Mouse (Mus musculus) forebrain, postnatal 0 days (tissue): Measurements from ENCODE around the gene Sh3rf3. TPM values are rescaled to one million over a fixed set of nuclear protein-coding genes. Genes with fewer than 3 reads are reported as not detected.

Experiments used
- ATAC-seq: fragments of 200-750 bp; cut with Nextera tagmentation; 2 replicates; pipeline ENCODE4 v1.8.0; 2017; ENCODE audit warnings: mild to moderate bottlenecking, moderate library complexity
- DNase-seq: peaks from one replicate; pipeline ENCODE4 v3.0.0-alpha.2; 2015
- H3K27ac ChIP-seq: fragments of 300-500 bp; sonication (generic); 2 replicates; pipeline ENCODE4 v1.5.1; 2014; ENCODE audit warnings: low read depth, mild to moderate bottlenecking, antibody characterized with exemption, low read length, moderate library complexity, mixed read lengths
- H3K27me3 ChIP-seq: fragments of 300-500 bp; sonication (generic); 2 replicates; pipeline ENCODE4 v1.6.1; 2014; ENCODE audit warnings: mild to moderate bottlenecking, low read length, mixed read lengths; ENCODE audit not compliant: insufficient read depth
- H3K36me3 ChIP-seq: fragments of 300-500 bp; sonication (generic); 2 replicates; pipeline ENCODE4 v1.6.1; 2014; ENCODE audit warnings: mild to moderate bottlenecking, moderate library complexity; ENCODE audit not compliant: insufficient read depth
- H3K4me1 ChIP-seq: fragments of 300-500 bp; sonication (generic); 2 replicates; pipeline ENCODE4 v1.6.1; 2014; ENCODE audit warnings: antibody characterized with exemption; ENCODE audit not compliant: insufficient read depth
- H3K4me2 ChIP-seq: fragments of 300-500 bp; sonication (generic); 2 replicates; pipeline ENCODE4 v1.6.1; 2014; ENCODE audit warnings: low read depth, mild to moderate bottlenecking, moderate library complexity
- H3K4me3 ChIP-seq: fragments of 300-500 bp; sonication (generic); 2 replicates; pipeline ENCODE4 v1.5.1; 2014; ENCODE audit warnings: low read depth, low read length, mixed read lengths
- H3K9ac ChIP-seq: fragments of 300-500 bp; sonication (generic); 2 replicates; pipeline ENCODE4 v1.6.1; 2014; ENCODE audit warnings: mild to moderate bottlenecking
- H3K9me3 ChIP-seq: fragments of 300-500 bp; sonication (generic); 2 replicates; pipeline ENCODE4 v1.6.1; 2016; ENCODE audit warnings: low read length
- CTCF ChIP-seq: sonication (generic); IDR thresholded peaks from 2 replicates; pipeline ENCODE4 v1.5.1; 2016; ENCODE audit warnings: antibody characterized with exemption, control low read depth, low read depth
- WGBS: fragments of 180-500 bp; shearing (Covaris S2); extraction: QIAGEN DNeasy Blood & Tissue Kit; methylation state at CpG from one replicate; pipeline ENCODE4 v1.1.7; 2014; 5-methylcytosine and 5-hydroxymethylcytosine counted together
- polyA plus RNA-seq: library from polyadenylated mRNA; unstranded; fragments of >200 nt; fragmentation: Nextera tagmentation; extraction: Ambion mirVana; gene quantifications from 2 replicates; pipeline ENCODE4 v1.2.1, GENCODE M21; 2015
- total RNA-seq: library from RNA; depleted of rRNA; stranded (reverse); fragments of >200 nt; gene quantifications from 2 replicates; pipeline ENCODE4 v1.2.3, GENCODE M21; 2014; rRNA removed

Gene Sh3rf3
- total RNA-seq, result 35.5 and 38.1 TPM in 2 replicates
- 6.6 and 10.1 TPM in 2 replicates for polyA plus RNA-seq

DNA sequence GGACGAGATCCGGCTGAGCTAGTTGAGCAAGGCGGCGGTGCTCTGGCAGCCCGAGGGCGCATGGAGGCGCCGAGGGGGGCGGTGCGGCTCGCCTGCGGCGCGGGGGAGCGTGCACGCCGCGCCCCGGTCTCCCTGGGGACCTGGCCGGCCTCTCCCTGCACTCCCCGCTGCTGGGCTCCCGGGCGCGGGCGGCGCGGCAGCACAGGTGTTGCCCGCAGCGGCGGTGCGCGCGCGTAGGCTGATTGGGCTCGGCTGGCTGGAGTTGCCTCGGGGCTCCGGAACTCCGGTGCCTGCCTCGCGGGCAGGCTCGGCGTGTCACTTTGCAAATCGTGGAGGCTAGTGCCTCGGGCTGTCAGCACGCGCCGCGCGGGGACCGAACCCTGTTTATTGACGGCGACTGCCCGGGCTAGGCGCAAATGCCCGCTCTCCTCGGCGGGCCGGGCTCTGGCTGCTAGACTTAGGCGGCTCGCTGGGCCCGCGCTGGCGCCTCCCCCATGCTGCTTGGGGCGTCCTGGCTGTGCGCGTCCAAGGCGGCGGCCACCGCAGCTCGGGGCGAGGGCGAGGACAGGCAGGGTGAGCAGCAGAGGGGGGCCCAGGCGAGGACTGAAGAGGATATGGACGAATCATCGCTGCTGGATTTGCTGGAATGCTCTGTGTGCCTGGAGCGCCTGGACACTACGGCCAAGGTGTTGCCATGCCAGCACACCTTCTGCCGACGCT is at the start of gene Sh3rf3:
Gene Sh3rf3, plus strand, starts transcription at position 279 of the 720 bp plus-strand sequence.
- peak within 1 kb of the TSS; percentile 89 for H3K27ac ChIP-seq
- peaks cover 13% of the 10 kb centered on the region; the same call in 1 of the 2 replicates for H3K4me1 ChIP-seq
- H3K4me3 ChIP-seq, result peak within 1 kb of the TSS; percentile 81
- no peaks in the 10 kb centered on the region for H3K9me3 ChIP-seq
- WGBS, result 1% methylated on average over 63 of the region's 79 CpGs
- ATAC-seq, result peak; percentile 38
- peak; percentile 55 for DNase-seq
- no peak for TF ChIP-seq CTCF
- no peaks in the 10 kb centered on the region for H3K36me3 ChIP-seq
- H3K27me3 ChIP-seq, result no peaks in the 10 kb centered on the region; the same call in 1 of the 2 replicates
- peak within 1 kb of the TSS; percentile 71 for H3K9ac ChIP-seq
- peak within 1 kb of the TSS; percentile 93 for H3K4me2 ChIP-seq

DNA sequence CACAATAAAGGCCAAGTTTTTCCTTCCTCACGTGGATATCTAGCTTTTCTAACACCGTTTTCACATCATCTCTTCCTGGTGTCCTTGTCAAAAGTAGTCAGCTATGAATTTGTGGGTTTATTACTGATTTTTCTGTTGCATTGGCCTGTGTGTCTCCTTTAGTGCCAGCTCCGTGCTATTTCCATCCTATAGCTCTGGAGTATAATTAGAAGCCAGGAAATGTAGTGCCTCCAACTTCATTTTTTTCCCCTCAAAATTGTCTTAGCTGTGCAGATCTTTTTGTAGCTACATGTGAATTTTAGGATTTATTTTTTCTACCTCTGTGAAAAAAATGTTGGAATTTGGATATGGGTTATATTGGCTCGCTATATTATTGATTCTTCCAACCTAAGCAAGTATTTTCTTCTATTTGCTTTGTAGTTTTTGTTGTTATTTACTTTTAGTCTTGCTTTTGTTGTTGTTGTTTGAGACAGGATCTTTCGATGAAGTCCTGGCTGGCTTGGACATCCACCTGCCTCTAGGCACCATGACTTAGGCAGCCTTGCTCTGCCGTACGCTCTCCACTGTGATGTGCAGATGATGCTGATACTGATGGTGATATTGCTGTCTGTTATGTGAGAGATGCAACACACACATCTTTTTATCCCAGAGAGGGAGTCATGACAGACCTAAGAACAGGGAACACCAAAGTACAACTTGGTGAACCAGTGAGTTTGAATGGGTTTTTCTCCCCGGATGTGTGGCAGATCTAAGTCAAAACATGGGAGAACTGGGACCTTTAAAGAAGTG is 24.5 kb upstream of the Sh3rf3 start:
- ATAC-seq (no peak), DNase-seq (no peak)
- H3K4me2 ChIP-seq, result no peak overlapping the region
- WGBS, result 84% methylated on average over 8 of the region's 8 CpGs
- H3K36me3 ChIP-seq, result no peaks in the 10 kb centered on the region
- no peak for TF ChIP-seq CTCF
- no peaks in the 10 kb centered on the region for H3K9me3 ChIP-seq
- no peaks in the 10 kb centered on the region for H3K4me1 ChIP-seq
- no peak overlapping the region for H3K9ac ChIP-seq
- no peaks in the 10 kb centered on the region for H3K27me3 ChIP-seq
- H3K27ac ChIP-seq, result no peak overlapping the region
- H3K4me3 ChIP-seq, result no peak overlapping the region

DNA sequence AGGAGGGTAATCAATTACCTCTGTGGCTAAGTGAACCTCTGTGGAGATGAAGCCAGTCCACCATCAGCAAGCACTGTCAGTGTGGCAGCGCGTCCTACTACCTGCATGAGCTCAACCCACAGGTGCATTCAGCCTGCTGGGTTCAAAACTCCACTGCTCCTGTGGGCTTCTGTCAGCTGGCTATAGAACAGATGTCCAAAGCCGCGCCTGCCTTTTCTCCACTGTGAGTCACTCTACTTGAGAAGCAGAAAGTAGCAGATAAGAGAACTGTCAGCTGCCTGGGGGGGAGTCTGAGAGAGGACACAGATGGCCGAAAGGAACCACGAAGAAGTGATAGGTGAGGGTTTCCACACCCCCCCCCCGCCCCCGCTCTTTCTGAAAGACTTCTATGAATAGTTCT is 15.6 kb upstream of the Sh3rf3 start:
- no peak for TF ChIP-seq CTCF
- H3K9me3 ChIP-seq, result no peaks in the 10 kb centered on the region
- peaks cover 10% of the 10 kb centered on the region; the same call in 1 of the 2 replicates for H3K4me1 ChIP-seq
- WGBS, result 89% methylated on average over 8 of the region's 8 CpGs
- H3K27ac ChIP-seq, result 0 out of 2 replicates have a peak overlapping the region, but pooled peaks have one; percentile 36
- DNase-seq (no peak), ATAC-seq (no peak)
- H3K36me3 ChIP-seq, result no peaks in the 10 kb centered on the region
- no peak overlapping the region for H3K4me2 ChIP-seq
- no peak overlapping the region for H3K4me3 ChIP-seq
- H3K27me3 ChIP-seq, result no peaks in the 10 kb centered on the region
- H3K9ac ChIP-seq, result no peak overlapping the region

DNA sequence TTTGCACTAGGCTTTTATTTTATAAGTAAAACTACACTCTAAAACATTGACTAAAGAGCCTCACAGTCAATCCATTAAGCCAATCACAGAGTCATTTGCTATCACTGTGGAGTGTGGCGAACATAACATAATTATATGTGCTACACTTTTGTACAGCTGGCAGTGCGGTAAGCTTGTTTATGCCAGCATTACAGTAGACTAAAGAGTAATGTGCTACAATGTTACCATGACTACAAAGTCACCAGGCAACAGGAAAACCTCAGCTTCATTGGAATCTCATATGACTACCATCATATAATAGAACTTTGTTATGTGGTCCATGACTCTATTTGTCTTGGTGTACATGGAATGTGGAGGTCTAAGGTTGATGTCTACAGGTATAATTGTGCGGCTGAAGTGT is 15.0 kb upstream of the Sh3rf3 start:
- ATAC-seq (peak; percentile 95), DNase-seq (peak; percentile 80)
- WGBS, result 51% methylated on average over 3 of the region's 3 CpGs
- Histone ChIP-seq H3K9ac (no peak overlapping the region), H3K27me3 (no peaks in the 10 kb centered on the region), H3K27ac (peak overlapping the region; percentile 36; the same call in 1 of the 2 replicates), H3K4me3 (no peak overlapping the region), H3K4me1 (peaks cover 10% of the 10 kb centered on the region; the same call in 1 of the 2 replicates), H3K4me2 (no peak overlapping the region), H3K9me3 (no peaks in the 10 kb centered on the region), H3K36me3 (no peaks in the 10 kb centered on the region)
- TF ChIP-seq CTCF, result no peak

DNA sequence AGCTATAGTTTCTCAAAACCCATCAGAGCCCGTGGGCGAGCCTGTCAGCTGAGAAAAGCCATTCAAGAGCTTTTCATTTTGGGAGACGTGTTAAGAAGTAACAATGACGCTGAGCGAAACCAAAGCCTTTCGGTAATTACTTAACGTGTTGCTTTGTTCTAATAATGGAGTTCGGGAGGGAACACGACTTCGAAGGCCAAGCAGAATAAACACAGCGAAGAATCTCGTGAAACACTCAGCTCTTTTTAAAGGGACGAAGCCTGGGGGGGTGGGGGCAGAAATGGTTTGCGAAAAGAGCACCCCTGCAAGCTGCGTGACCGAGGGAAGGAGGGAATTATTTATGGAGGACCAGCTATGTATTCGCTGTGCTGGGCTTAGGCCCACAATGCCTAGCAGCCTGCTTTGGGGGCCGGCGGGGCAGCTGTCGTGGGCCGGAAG is 12.1 kb upstream of the Sh3rf3 start:
- TF ChIP-seq CTCF, result no peak
- 19% methylated on average over 21 of the region's 21 CpGs for WGBS
- peak; percentile 47 for ATAC-seq
- peak overlapping the region; percentile 77 for H3K27ac ChIP-seq
- no peaks in the 10 kb centered on the region for H3K9me3 ChIP-seq
- H3K4me3 ChIP-seq, result no peak overlapping the region
- no peaks in the 10 kb centered on the region for H3K36me3 ChIP-seq
- no peaks in the 10 kb centered on the region for H3K27me3 ChIP-seq
- DNase-seq, result peak; percentile 60
- H3K4me1 ChIP-seq, result peaks cover 10% of the 10 kb centered on the region; the same call in 1 of the 2 replicates
- peak overlapping the region; percentile 38 for H3K9ac ChIP-seq
- peak overlapping the region; percentile 31 for H3K4me2 ChIP-seq

DNA sequence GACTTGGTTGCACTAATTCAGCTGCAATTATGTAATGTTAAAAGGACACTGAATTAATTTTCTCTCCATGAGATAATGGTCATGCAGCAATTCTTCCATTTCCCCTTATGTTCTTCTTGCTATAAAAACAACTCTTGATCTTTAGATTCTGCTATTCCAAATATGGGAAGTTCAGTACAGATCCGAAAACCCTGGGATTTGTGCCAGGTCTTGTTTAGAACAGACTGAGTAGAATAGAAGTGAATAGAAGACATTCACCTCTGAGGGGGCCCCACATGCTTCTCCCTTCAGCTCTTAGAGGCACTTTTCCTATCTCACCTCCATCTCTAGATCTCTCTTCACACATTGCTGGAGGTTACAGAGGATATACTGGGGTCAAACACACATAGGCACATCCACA is 10.8 kb upstream of the Sh3rf3 start:
- Histone ChIP-seq H3K4me2 (no peak overlapping the region), H3K27ac (no peak overlapping the region), H3K36me3 (no peaks in the 10 kb centered on the region), H3K27me3 (no peaks in the 10 kb centered on the region), H3K4me3 (no peak overlapping the region), H3K4me1 (peaks cover 10% of the 10 kb centered on the region; the same call in 1 of the 2 replicates), H3K9ac (no peak overlapping the region), H3K9me3 (no peaks in the 10 kb centered on the region)
- 18% methylated on average over 1 of the region's 1 CpGs for WGBS
- DNase-seq (no peak), ATAC-seq (no peak)
- no peak for TF ChIP-seq CTCF
